Mouse (Mus musculus): ENCODE results near the gene Tor3a. TPM values are rescaled to one million over a fixed set of nuclear protein-coding genes. Genes with fewer than 3 reads are reported as not detected.

Tor3a gene
- total RNA-seq, 4 experiments from 2014 or later = 5.8 to 8.1 (median 7.8) TPM

Other genes starting within 250 kb of the Tor3a start
- gene Soat1, start 200.0 kb downstream of the Tor3a start, total RNA-seq (2022) = 10 to 100 TPM; 45.3 to 61.8 (median 49.9) TPM
- 10 to 100 TPM; 40.3 to 52.2 (median 46.6) TPM for gene Gm10031, start 150.3 kb downstream of the Tor3a start, total RNA-seq (2022)
- 10 to 100 TPM; 58.0 to 62.1 (median 60.6) TPM for gene Abl2, start 115.6 kb downstream of the Tor3a start, total RNA-seq (2022)
- 10 to 100 TPM; 69.0 to 81.1 (median 75.8) TPM for gene Fam20b, start 44.7 kb upstream of the Tor3a start, total RNA-seq (2022)
- gene Angptl1, start 164.2 kb upstream of the Tor3a start, total RNA-seq (2022) = 1 to 10 TPM in 1 of 4 experiments, under 1 TPM in 3; 0.27 to 1.2 (median 0.43) TPM

All from left cerebral cortex, adult 8-10 months (tissue).